Mouse (Mus musculus) monocyte, adult 5-6 weeks (primary cell): Measurements from ENCODE around the gene Mpdz. TPM values are rescaled to one million over a fixed set of nuclear protein-coding genes. Genes with fewer than 3 reads are reported as not detected.

ENCODE experiments used
- ATAC-seq: fragments of 153-309, 156-312 bp; replicated peaks from 2 replicates; pipeline ENCODE4 v1.8.0; 2017; ENCODE audit warnings: mild to moderate bottlenecking; ENCODE audit not compliant: low TSS enrichment, insufficient number of reproducible peaks, severe bottlenecking, poor library complexity, low FRiP score
- total RNA-seq: library from RNA; stranded (forward); fragments of 200-1000, 200-491, 200-594 nt; gene quantifications from 3 replicates; pipeline ENCODE4 v1.2.3, GENCODE M21; 2017

The Mpdz gene
- total RNA-seq, 1 experiment from 2014 or later, result not detected

- no peak for ATAC-seq
Observed at GRCm38 (mm10) chr4:81415324-81416026, 27.1 kb downstream of the Mpdz start.

GRCm38 (mm10) chr4:81414684-81415323 lies 27.8 kb downstream of the Mpdz start:
- ATAC-seq, result no peak

GRCm38 (mm10) chr4:81396883-81397282 lies 45.7 kb downstream of the Mpdz start:
- ATAC-seq, result no peak

- no peak for ATAC-seq
Observed at GRCm38 (mm10) chr4:81392869-81393268, 49.7 kb downstream of the Mpdz start.

- ATAC-seq, result no peak
Observed at GRCm38 (mm10) chr4:81389263-81389662, 53.4 kb downstream of the Mpdz start.

DNA sequence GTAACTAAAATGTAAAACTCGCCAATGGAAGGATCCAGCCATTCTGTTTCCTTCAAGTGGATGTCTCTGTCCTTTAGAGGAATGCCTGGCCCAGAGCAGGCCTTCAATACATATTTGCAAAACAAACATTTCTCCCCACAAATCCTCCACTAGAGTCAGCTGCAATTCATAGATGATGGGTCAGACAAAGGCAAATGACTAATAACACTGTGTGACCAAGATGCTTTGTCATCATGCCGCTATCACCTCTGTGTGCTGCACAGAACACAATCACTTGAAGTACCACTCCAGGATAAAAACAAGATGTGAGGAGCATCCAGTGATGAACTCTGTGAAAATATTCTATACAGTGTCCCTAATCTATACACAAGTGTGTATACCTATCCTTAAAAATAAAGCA lies 55.0 kb downstream of the Mpdz start:
- ATAC-seq, result no peak

DNA sequence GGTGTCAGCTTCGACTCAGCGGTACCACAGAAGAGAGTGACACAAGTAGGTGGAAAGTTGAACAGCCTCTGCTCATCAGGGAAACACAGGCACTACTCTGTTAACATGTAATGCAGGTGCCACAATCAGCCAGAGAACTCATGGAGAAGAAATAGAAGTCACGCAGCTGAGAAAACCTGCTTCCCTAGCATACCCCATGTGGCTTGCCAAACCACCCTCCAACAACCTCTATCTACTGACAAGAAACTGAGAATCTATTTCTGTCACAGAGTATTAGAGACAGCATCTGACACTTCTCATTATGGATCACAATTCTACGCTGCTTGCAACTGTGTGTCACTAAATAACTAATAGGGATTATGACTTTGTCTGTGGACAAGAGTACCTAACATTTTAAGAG lies 70.3 kb downstream of the Mpdz start:
- no peak for ATAC-seq

- no peak for ATAC-seq
Observed at GRCm38 (mm10) chr4:81351368-81351767, 91.2 kb downstream of the Mpdz start.

DNA sequence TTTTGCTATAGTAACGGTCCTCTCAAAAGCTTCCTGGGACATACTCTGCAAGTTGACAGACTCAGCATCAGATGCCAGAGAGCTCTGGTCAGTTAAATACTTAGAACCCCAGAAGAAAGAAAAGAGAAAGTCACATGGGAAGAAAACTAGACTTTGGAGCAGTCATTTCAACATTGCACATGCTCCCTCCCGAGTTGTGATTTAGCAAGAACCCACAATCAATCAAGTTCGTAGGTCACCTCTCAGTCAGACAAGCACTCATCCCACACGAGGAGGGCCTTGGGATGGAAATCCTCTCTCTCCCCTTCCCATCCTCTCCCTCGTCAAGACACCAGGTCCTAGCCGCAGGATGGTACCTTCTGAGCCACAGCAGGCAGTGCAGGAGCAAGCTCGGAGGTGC lies 94.0 kb downstream of the Mpdz start:
- no peak for ATAC-seq

GRCm38 (mm10) chr4:81345141-81345540 lies 97.5 kb downstream of the Mpdz start:
- no peak for ATAC-seq

DNA sequence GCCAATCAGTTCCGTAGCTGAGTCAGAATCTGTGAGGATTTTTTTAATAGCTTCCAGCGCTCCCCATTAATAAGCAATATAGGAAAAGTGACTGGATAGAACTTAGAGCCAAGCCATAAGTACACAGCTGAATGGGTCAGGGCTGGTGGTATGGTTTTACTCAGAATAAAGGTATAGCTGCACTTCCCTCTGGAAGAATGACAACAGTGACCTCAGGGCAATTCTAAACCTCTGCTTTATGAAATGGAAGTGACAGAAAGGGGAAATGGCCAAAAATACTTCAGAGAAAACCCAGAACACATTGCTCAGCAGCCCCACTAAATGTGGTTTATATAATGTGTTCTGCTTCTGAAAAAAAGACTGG lies 109.0 kb downstream of the Mpdz start:
- no peak for ATAC-seq

- no peak for ATAC-seq
Observed at GRCm38 (mm10) chr4:81332901-81333627, 109.6 kb downstream of the Mpdz start.

- no peak for ATAC-seq
Observed at GRCm38 (mm10) chr4:81332439-81332841, 110.2 kb downstream of the Mpdz start.

GRCm38 (mm10) chr4:81327694-81328093 lies 114.9 kb downstream of the Mpdz start:
- ATAC-seq, result no peak

- ATAC-seq, result no peak
Observed at GRCm38 (mm10) chr4:81323853-81324252, 118.8 kb downstream of the Mpdz start.

DNA sequence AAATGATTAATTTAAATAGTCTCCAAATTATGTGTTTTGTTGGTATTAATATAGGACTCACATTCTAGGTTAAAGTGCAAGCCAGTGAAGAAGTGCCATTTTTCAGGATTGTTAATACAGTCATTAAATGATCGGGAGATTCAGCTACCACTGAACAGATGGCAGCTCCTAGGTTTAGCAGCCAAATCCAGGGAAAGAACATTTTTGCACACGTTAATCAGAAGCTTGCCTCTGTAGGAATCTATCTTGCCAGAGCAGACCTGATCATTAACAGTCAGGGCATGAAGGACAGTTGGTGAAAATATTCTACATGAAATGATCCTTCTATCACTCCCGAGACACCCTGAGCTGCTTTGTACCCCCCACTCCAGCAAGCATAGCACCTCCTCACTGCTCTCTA lies 120.4 kb downstream of the Mpdz start:
- no peak for ATAC-seq

DNA sequence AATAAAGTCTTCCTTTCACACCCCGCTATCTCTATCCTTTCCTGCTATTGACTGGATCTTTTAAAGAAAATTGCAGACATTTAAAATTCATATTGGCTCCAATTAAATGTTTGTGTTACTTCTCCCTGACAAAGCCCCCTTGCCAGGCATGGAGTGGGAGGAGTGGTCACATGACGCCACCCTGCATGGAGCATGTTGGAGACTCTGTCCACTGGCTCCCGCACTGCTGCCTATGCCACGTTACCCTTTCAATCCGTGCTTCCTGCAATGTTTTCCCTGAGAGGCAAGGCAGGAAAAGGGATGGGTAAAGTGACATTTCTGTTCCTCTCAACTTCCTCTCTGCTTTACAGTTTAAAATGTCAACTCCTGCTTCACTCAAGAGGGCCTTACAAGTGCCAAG lies 128.0 kb downstream of the Mpdz start:
- ATAC-seq, result no peak

DNA sequence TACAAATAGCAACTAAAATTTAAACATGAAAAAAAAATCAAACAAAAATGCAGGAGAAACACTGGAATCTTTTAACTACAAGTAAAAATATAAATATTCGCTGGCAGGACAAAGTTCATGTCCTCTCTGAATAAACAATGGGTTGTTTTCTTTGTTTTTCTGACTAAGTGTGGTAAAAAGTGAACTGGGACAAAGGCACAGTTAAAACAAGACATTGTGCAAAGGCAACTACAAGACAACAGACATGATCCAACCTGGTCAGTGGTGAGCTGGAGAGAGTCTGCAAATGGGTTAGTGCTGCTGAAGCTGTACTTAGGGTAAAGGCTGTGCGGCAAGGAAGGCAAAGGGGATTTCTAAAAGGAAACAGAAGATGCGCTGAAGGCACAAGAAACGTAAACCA lies 129.4 kb downstream of the Mpdz start:
- ATAC-seq, result no peak

DNA sequence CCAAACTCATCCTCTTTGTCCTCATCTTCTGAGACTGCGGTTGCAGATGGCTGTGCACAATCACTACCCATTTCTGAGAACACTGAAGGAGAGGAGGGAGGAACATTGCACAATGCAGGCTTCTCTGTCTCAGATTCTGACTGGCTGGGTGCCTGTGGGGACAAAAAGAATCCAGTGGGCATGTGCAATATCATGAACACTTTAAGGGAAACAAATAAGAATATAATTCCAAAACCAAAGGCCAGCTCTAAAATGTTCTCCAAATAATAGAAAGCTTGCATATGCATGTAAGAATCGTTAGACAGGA lies 132.5 kb downstream of the Mpdz start:
- no peak for ATAC-seq

DNA sequence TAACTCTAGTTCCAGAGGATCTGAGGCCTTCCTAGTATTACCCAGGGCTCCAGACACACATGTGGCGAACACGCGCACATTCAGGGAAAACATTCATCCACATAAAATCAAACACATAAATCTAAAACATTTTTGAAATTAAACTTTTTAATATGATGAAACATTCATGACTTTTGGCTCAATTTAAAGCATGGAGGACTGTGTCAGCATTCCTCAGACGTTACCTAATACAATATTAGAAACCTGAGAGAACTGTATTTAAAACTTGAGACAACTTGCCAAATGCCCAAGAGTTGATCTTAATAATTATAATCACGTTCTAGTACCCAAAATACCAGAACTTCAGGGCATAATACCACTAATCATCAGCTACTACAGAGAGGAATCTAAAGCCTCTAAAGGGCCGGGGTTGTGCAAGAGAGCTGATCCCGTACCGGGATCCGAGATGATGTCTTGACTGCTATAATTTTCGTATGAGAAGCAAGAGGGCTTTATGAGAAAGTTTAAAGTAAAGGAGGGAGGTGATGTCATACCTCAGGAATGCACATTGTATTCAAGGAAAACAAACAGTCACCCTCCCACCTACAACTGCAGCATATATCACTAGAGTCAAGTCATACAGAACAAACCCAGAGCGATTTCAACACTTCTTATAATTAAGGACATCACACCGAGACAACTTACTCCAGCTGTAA lies 133.0 kb downstream of the Mpdz start:
- ATAC-seq, result no peak
